Mouse (Mus musculus): ENCODE measurements at regions not wholly inside any gene's neighbourhood (a gene's known extent, or its start where the extent isn't known, plus 50 kb on each side); places are given as distances from the start of the nearest gene placed in this dataset.
A peak's percentile ranks its signal among the peaks of the same experiment; 100 is the strongest.

GRCm38 (mm10) chr5:64452668-64453334, 296.7 kb downstream of the Tbc1d1 start:
- Histone ChIP-seq H3K27ac (ENCODE audit: low read depth, low read length) (no peak overlapping the region), H3K27me3 (replicated peaks; ENCODE audit: control insufficient read depth, insufficient read depth, low read length) (no peaks in the 10 kb centered on the region), H3K36me3 (ENCODE audit: control insufficient read depth, insufficient read depth) (no peaks in the 10 kb centered on the region), H3K4me3 (ENCODE audit: low read depth, low read length) (no peak overlapping the region), H3K9me3 (ENCODE audit: control insufficient read depth) (no peaks in the 10 kb centered on the region), H3K4me2 (replicated peaks; ENCODE audit: low read depth) (no peak overlapping the region), H3K4me1 (replicated peaks; ENCODE audit: control insufficient read depth, insufficient read depth, low read length) (no peaks in the 10 kb centered on the region), H3K9ac (ENCODE audit: low read depth, low read length) (no peak overlapping the region)
- no peak for ATAC-seq
- TF ChIP-seq CTCF (IDR thresholded peaks at IDR 0.05; ENCODE audit: low read depth): no peak
- 26% methylated on average over 1 of the region's 1 CpGs for WGBS

DNA sequence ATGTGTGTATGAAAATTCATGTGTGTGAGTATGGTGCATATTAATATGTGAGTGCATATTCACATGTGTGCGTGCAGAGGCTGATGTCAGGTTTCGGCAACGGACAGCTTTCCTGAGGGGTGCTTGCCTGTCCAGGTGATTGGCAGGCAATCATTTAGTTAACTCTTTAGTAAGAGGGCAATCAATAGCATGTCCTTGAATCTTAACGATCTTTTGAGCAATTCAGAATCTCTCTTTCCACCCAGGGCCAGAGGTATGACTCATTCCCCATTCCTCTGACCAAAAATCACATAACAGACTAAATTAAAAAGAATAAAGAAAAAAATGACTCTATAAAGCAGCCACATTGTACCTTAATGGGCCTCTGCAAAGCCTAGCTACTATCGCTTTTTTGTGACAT, 303.7 kb downstream of the Tbc1d1 start:
- H3K36me3 ChIP-seq (ENCODE audit: control insufficient read depth, insufficient read depth): no peaks in the 10 kb centered on the region
- no peak overlapping the region for H3K9ac ChIP-seq (ENCODE audit: low read depth, low read length)
- no peak overlapping the region for H3K4me3 ChIP-seq (ENCODE audit: low read depth, low read length)
- TF ChIP-seq CTCF (IDR thresholded peaks at IDR 0.05; ENCODE audit: low read depth): no peak
- no peaks in the 10 kb centered on the region for H3K9me3 ChIP-seq (ENCODE audit: control insufficient read depth)
- no peak overlapping the region for H3K27ac ChIP-seq (ENCODE audit: low read depth, low read length)
- H3K27me3 ChIP-seq (replicated peaks; ENCODE audit: control insufficient read depth, insufficient read depth, low read length): no peaks in the 10 kb centered on the region
- no peaks in the 10 kb centered on the region for H3K4me1 ChIP-seq (replicated peaks; ENCODE audit: control insufficient read depth, insufficient read depth, low read length)
- H3K4me2 ChIP-seq (replicated peaks; ENCODE audit: low read depth): no peak overlapping the region
- no peak for ATAC-seq
- 78% methylated on average over 5 of the region's 5 CpGs for WGBS

GRCm38 (mm10) chr5:64460891-64461290, 304.8 kb downstream of the Tbc1d1 start:
- no peak overlapping the region for H3K9ac ChIP-seq (ENCODE audit: low read depth, low read length)
- no peaks in the 10 kb centered on the region for H3K27me3 ChIP-seq (replicated peaks; ENCODE audit: control insufficient read depth, insufficient read depth, low read length)
- no peak overlapping the region for H3K4me3 ChIP-seq (ENCODE audit: low read depth, low read length)
- TF ChIP-seq CTCF (IDR thresholded peaks at IDR 0.05; ENCODE audit: low read depth): no peak
- H3K36me3 ChIP-seq (ENCODE audit: control insufficient read depth, insufficient read depth): no peaks in the 10 kb centered on the region
- H3K27ac ChIP-seq (ENCODE audit: low read depth, low read length): no peak overlapping the region
- H3K4me1 ChIP-seq (replicated peaks; ENCODE audit: control insufficient read depth, insufficient read depth, low read length): no peaks in the 10 kb centered on the region
- no peak overlapping the region for H3K4me2 ChIP-seq (replicated peaks; ENCODE audit: low read depth)
- H3K9me3 ChIP-seq (ENCODE audit: control insufficient read depth): no peaks in the 10 kb centered on the region
- WGBS: 90% methylated on average over 1 of the region's 1 CpGs
- no peak for ATAC-seq

- Histone ChIP-seq H3K9me3 (ENCODE audit: control insufficient read depth) (no peaks in the 10 kb centered on the region), H3K9ac (ENCODE audit: low read depth, low read length) (no peak overlapping the region), H3K4me2 (replicated peaks; ENCODE audit: low read depth) (no peak overlapping the region), H3K4me3 (ENCODE audit: low read depth, low read length) (no peak overlapping the region), H3K27ac (ENCODE audit: low read depth, low read length) (no peak overlapping the region), H3K4me1 (replicated peaks; ENCODE audit: control insufficient read depth, insufficient read depth, low read length) (no peaks in the 10 kb centered on the region), H3K36me3 (ENCODE audit: control insufficient read depth, insufficient read depth) (no peaks in the 10 kb centered on the region), H3K27me3 (replicated peaks; ENCODE audit: control insufficient read depth, insufficient read depth, low read length) (no peaks in the 10 kb centered on the region)
- WGBS: 91% methylated on average over 4 of the region's 4 CpGs
- TF ChIP-seq CTCF (IDR thresholded peaks at IDR 0.05; ENCODE audit: low read depth): no peak
- no peak for ATAC-seq
These were observed 305.5 kb downstream of the Tbc1d1 start for GRCm38 (mm10) chr5:64461592-64461991.

GRCm38 (mm10) chr5:64462411-64462810, 306.3 kb downstream of the Tbc1d1 start:
- H3K27ac ChIP-seq (ENCODE audit: low read depth, low read length): no peak overlapping the region
- no peak overlapping the region for H3K9ac ChIP-seq (ENCODE audit: low read depth, low read length)
- H3K36me3 ChIP-seq (ENCODE audit: control insufficient read depth, insufficient read depth): no peaks in the 10 kb centered on the region
- ATAC-seq: no peak
- no peak overlapping the region for H3K4me2 ChIP-seq (replicated peaks; ENCODE audit: low read depth)
- H3K4me1 ChIP-seq (replicated peaks; ENCODE audit: control insufficient read depth, insufficient read depth, low read length): no peaks in the 10 kb centered on the region
- no peak overlapping the region for H3K4me3 ChIP-seq (ENCODE audit: low read depth, low read length)
- H3K9me3 ChIP-seq (ENCODE audit: control insufficient read depth): no peaks in the 10 kb centered on the region
- TF ChIP-seq CTCF (IDR thresholded peaks at IDR 0.05; ENCODE audit: low read depth): no peak
- H3K27me3 ChIP-seq (replicated peaks; ENCODE audit: control insufficient read depth, insufficient read depth, low read length): no peaks in the 10 kb centered on the region
- WGBS: 73% methylated on average over 3 of the region's 3 CpGs

GRCm38 (mm10) chr5:64463570-64463969, 307.5 kb downstream of the Tbc1d1 start:
- H3K4me2 ChIP-seq (replicated peaks; ENCODE audit: low read depth): no peak overlapping the region
- H3K36me3 ChIP-seq (ENCODE audit: control insufficient read depth, insufficient read depth): no peaks in the 10 kb centered on the region
- TF ChIP-seq CTCF (IDR thresholded peaks at IDR 0.05; ENCODE audit: low read depth): no peak
- H3K9me3 ChIP-seq (ENCODE audit: control insufficient read depth): no peaks in the 10 kb centered on the region
- no peaks in the 10 kb centered on the region for H3K4me1 ChIP-seq (replicated peaks; ENCODE audit: control insufficient read depth, insufficient read depth, low read length)
- no peak overlapping the region for H3K4me3 ChIP-seq (ENCODE audit: low read depth, low read length)
- ATAC-seq: no peak
- 76% methylated on average over 5 of the region's 5 CpGs for WGBS
- H3K27ac ChIP-seq (ENCODE audit: low read depth, low read length): no peak overlapping the region
- no peak overlapping the region for H3K9ac ChIP-seq (ENCODE audit: low read depth, low read length)
- H3K27me3 ChIP-seq (replicated peaks; ENCODE audit: control insufficient read depth, insufficient read depth, low read length): no peaks in the 10 kb centered on the region

DNA sequence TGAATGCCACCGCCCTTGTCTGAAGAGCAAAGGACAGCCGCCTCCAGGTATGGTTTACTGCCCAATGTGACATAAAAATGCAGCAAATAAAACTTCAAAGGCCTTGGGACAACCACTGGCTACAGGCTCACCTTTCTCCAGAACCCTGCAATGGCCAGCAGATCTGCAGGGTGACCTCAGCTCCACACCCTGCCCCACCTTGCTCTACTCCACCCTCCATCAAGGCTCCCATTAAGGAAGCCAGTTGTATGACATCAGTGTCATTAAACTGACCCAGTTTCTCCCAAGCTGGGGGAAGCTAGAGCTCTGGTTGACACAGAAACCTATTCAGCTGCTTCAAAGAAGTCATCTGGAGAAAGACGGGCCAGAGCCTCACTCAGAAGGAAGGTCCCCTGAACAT, 310.2 kb downstream of the Tbc1d1 start:
- H3K9ac ChIP-seq (ENCODE audit: low read depth, low read length): no peak overlapping the region
- ATAC-seq: peak; percentile 84
- 54% methylated on average over 3 of the region's 3 CpGs for WGBS
- no peak for TF ChIP-seq CTCF (IDR thresholded peaks at IDR 0.05; ENCODE audit: low read depth)
- no peaks in the 10 kb centered on the region for H3K27me3 ChIP-seq (replicated peaks; ENCODE audit: control insufficient read depth, insufficient read depth, low read length)
- no peaks in the 10 kb centered on the region for H3K9me3 ChIP-seq (ENCODE audit: control insufficient read depth)
- H3K4me1 ChIP-seq (replicated peaks; ENCODE audit: control insufficient read depth, insufficient read depth, low read length): no peaks in the 10 kb centered on the region
- no peak overlapping the region for H3K4me2 ChIP-seq (replicated peaks; ENCODE audit: low read depth)
- no peak overlapping the region for H3K4me3 ChIP-seq (ENCODE audit: low read depth, low read length)
- H3K27ac ChIP-seq (ENCODE audit: low read depth, low read length): 0 out of 2 replicates have a peak overlapping the region, but pooled peaks have one; percentile 16
- H3K36me3 ChIP-seq (ENCODE audit: control insufficient read depth, insufficient read depth): no peaks in the 10 kb centered on the region

Measured in intestine, postnatal 0 days (tissue).